Mouse (Mus musculus): ENCODE data around the gene Sox5.

Gene Sox5

DNA sequence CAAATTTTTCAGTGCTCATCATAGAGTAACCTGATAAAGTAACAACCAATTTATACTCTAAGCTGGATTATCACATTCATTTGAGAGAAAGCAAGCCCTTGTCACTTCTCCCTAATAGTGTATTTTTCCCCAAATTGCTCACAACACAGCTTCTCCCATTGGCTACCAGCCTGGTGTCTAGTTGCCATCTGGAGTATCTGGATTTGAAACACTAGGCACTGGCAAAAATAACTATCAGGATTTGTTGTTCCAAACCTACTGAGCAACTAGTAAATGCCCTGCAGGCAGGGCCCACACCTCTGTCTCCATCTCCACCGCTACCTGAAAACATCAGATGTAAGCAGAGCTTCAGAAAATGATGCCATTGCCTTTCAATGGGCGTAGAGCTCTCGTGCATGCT is 869.5 kb downstream of the Sox5 start:
- 88% methylated on average over 3 of the region's 3 CpGs for WGBS

DNA sequence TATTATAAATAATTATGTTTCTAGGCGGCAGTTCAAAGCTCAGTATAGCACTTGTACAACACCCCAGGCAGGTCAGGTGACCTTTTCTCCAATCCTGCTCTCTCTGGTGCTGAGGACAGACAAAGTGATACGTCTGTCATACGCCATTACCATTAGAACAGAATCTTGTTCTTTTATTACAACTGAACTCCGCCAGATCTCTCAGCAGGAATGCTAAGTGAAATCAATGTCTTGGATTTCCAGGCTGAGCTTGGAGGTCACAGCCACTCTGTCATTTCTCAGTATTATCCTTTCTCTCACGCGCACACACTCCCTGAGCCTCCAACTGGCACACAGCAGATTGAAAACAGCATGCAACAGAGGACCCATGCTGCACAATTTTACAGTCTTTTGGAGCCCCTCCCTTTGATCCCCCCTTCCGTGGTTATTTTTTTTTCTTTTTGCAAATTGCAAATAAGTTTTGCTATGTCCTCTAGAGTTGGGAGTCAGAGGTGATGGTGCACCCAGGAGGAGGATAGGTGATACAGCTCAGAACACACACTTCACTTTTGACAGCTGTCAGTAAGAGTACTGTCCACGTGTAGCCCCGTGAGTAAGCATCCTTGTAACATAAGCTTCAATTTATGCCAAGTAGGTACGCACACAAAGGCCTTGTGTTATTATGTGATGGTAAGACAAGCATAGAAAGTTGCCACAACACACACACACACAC is 877.6 kb downstream of the Sox5 start:
- WGBS = 75% methylated on average over 10 of the region's 10 CpGs

DNA sequence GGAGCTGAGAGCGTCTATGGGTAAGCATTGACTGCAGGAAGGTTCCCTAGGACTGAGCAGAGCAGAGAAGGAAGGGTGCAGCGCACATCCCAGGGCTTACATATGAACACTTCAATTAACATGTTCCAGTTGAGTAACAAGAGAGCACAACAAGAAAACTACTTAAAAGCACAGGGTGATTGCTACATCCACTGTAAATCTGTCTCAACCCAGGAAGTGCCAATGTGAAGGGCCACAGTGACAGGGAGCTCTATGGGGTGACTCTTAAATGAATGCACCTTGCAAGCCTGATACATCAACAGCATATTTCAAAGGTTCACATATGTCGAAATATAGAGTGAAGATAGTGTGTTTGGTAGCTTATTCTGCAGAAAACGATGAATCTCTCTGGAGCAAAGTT is 880.9 kb downstream of the Sox5 start:
- WGBS = 93% methylated on average over 4 of the region's 4 CpGs

DNA sequence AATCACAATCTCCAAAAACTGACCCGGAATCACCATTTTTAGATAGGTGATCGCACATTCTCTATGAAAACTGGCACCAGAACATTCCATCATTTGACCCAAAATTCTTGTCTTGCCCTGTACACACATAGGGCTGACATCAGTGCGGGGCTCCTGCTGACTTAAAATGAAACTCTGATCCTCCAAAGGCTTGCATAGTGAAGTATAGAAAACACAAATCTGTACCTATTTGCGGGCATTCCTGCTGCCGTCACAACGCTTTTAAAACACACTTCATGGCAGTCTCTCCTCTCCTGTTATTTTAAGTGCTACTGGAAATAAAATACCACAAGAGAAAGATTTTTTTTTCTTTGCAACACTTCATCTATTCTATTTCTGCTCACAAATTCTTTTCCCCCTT is 886.7 kb downstream of the Sox5 start:
- 55% methylated on average over 6 of the region's 6 CpGs for WGBS

DNA sequence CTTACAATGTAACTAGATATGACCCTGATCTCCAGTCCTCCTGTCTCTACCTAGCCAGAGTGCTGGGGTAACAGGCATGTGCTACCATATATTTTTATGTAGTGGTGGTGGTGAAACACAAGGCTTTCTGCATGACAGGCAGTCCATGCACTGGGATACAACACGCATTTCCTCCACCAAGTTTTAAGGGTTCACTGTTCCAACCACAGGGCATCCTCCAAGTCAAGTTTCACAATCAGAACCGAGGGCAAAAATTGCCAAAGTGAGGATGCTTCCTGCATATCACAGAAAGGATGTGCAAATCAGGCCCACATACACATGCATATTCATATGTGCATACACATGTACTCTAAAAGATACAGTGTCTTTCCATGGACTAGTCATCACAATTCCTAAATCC is 888.9 kb downstream of the Sox5 start:
- 82% methylated on average over 2 of the region's 2 CpGs for whole genome bisulfite sequencing

DNA sequence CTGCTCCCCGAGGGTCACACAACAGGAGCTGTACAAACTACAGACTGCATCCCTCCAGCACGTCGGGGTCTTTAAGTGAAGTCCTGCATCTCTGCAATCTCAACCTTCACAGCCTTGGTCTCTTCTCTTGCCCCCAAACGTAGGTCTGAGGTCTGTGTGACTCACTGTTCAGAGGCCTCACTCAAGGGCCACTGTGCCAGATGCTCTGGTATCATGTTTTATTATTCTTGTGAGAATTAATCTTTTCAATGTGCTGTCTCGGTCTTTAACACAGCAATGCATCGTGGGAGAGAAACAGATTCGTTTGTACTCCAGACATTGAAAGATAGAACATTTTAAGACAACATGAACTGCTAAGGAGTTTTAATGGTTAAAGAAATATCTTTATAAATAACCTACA is 893.2 kb downstream of the Sox5 start:
- 77% methylated on average over 7 of the region's 7 CpGs for WGBS

DNA sequence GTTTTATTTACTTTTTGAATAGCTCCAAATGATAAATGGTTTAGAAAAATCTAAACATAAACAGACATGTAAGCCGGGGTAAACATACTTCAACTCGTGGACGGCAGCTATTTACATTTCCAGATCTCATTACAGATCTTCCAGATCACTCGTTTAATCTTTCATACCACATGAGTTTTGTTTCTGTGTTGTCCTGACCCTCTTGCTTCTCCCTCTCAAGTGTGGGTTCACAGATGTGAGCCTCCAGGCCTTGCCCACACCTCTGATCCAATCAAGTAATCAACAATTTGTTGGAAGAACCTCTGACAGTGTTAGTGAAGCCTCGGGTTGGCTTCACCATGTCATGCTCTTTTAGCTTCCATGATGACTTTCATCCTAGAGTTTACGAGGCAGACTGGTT is 903.3 kb downstream of the Sox5 start:
- 88% methylated on average over 6 of the region's 6 CpGs for WGBS

DNA sequence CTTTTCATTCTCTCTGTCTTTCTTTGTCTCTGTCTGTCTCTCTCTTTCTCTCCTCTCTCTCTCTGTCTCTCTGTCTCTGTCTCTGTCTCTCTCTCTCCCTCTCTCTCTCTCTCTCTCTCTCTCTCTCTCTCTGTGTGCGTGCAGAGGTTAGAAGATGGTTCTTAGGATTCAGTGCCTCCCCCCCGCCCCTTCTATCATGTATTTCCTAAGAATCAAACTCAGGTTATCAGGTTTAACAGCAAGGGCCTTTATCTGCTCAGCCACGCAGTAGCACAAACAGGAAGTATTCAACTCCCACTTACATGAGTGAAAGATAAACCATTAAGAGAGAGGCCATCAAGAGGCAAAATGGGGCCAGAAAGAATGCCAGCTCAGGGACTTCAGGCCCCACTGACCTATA is 913.0 kb downstream of the Sox5 start:
- WGBS = 90% methylated on average over 3 of the region's 3 CpGs

DNA sequence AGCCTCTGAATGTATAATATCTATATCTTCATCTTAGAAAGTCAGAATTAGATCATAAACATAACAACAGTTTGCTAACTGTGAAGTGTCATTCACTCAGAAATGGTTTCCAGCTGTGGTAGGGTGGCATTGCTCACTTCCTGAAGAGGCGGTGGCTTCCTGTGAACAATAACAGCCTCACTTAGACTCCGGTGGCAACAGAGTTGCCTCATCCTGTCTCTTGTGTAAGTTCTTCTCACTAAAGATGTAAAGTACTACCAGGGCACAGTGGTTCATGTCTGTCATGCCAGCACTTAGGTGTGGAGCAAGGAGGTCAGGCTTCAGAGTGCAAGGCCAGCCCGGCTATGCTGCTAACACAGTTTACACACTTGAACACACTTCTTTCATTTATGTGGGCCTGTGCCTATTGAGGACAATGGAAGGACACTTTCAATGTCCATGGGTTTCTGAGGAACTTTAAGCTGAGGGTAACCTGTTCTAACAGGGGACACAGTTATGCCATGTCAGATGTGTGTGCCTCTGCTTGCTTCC is 913.6 kb downstream of the Sox5 start:
- 74% methylated on average over 3 of the region's 3 CpGs for WGBS

DNA sequence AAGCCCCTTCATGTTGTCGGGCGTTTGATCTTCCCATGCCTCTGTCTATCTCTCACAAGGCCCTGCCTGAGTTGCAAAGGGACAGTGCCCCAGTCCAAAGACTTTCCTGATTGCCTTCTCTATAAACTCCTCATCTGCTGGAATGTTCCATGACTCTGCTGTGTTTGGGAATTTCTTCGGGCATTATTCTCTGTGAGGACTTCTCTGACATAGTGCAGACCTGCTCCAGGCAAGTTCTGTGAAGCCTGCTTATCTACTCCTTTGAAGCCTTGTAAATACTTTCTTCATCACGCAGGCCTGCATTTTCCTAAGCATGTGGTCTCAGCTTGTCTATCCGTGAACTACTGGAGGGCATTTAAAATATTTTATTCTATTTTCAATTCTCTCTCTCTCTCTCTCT is 914.7 kb downstream of the Sox5 start:
- 81% methylated on average over 5 of the region's 5 CpGs for WGBS

DNA sequence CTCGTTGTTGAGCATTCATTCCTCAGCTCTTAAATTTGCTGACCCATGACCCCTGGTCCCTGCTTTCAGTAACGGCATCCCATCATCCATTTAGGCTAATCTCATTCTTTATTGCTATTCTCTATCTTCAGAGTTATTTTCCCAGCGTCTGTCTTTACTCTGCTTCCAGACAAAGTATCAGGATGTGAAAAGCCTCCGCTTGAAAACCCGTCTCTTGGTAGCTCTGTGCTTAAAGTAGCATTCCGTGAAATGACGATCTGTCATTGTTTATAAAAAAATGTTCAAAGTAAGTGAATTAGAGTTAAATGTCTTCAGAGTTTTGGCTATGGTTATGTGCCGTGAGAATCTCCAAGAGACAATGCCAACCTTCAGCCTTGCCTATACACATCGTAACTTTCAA is 915.2 kb downstream of the Sox5 start:
- 59% methylated on average over 9 of the region's 9 CpGs for WGBS

DNA sequence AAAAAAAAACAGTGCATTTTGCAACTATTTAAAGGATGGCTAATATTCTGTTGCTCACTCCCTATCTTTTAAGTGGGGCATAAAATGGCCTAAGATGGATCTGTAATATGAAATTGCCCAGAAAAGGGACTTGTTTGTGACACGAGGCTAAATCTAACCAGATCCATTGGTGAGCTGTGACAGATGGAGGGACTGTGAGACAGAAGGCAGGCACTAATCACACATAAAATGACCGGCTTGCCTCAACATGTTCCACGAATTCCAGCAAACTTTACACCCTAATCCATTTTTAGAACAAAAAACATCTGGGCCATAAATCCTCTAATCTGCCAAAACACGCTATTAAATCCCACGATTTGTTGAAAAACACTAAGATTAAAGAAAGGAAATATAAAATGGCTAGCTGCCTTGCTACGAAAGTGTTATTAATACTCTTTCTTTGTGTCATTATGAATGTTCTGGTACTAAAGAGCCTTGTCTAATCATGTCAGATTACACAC is 919.1 kb downstream of the Sox5 start:
- WGBS = 64% methylated on average over 6 of the region's 6 CpGs

DNA sequence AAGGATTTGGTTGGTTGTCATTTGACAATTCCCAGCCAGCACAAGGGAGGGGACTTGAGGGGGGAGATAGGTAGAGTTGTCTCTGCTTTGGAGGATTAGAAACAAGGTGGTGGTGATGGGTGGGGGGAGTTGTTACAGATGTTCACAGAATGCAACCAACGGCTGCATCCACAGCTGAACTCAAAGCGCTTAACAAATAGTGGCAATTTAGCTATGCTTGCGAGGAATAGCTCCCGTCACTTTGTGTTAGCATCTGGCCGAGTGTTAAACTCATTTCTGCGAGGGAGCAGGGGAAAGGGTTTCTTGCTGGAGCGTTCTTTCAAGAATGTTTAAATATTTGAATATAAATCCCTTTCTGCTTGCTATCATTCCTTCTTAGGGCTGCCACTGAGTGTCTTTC is 921.7 kb downstream of the Sox5 start:
- 67% methylated on average over 7 of the region's 7 CpGs for WGBS

DNA sequence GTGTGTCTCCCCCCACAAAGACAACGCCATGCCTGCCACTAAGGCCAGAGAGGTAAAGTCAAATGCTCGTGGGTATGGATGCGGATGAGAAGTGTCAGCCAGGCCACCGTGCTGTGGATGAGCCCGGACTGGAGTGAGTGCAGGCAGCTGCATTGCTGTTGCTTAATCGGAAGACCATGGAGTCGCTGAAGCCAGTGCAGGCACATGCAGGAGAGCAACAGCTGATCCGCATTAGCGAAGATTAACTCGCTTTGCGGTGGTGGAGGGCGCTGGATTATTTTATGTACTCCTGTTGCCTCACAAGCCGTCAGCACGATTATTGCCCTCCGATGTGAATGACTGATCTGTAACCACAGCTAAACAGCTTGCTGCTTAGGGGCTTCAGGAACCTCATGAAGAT is 922.2 kb downstream of the Sox5 start:
- WGBS = 90% methylated on average over 15 of the region's 15 CpGs

DNA sequence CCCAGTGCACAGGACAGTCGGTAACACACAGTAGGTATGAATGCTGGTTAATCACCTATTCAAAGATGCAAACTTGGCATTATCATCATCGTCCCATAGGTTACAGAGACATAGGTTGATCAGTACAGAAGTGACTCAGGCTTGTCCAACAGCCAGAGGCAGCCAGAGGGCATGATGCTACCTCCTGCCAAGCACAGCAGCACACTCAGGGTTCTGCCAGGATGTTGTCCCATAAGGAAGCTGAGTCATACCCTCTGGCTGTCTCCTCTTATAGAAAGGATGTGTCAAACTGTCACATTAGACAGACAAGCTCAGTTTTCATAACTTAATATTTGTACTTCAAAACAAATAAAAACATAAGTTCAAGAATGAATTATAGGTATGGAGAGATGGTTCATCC is 923.2 kb downstream of the Sox5 start:
- WGBS = 88% methylated on average over 2 of the region's 2 CpGs

DNA sequence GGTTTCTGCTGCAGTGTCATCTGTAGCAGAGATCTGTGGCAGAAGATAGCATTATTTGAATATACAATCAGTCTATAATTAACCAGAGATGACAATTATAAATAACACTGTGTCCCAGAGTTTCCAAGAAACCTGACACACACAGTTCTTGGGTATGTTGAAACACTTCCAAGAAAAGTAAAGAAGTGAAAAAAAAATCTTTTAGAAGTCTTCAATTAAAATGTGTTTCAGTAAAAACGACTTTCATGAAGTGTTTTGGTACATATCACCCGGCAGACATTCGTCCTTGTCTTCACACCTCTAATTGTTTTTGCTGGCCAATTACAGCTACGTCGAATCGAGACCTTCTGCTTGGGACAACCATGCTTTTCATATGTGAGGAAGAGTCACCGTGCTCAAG is 924.4 kb downstream of the Sox5 start:
- 57% methylated on average over 7 of the region's 7 CpGs for WGBS

DNA sequence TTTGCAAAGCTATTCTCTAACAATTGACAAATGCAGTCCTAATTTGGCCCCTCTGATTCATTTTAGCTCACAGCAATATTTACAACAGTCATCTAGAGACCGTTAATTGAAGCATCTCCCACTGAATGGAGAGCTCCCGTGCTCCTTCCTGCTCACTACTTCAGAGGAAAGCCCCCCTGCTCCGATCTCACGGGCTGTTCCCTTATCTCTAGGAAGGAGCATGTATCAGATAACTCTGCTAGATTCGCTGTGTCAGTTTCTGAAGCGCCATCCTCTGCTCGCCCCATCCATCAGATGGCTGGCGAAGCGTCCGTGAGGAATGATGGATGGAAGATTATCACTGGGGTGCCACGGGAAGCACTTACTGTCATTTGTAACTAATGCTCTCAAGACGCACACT is 926.4 kb downstream of the Sox5 start:
- WGBS = 72% methylated on average over 12 of the region's 12 CpGs

DNA sequence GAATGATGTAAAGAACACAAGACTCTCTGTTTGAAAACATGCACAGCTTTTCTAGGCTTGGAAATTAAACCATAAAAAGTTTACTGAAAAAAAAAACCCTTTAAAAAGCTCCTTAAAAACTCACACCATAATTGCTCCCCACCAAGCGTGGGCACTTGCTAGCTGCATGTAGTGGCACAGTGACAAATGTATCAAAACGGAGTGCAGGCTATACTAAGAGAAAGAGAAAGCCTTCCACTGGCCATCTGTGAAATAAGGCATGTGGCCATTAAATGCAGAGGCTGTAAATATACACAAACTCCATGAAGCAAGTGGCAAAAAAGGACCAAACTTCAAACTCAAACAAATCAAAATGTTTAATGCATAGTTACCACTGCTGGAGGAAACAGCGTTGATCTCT is 927.7 kb downstream of the Sox5 start:
- 46% methylated on average over 3 of the region's 3 CpGs for WGBS

DNA sequence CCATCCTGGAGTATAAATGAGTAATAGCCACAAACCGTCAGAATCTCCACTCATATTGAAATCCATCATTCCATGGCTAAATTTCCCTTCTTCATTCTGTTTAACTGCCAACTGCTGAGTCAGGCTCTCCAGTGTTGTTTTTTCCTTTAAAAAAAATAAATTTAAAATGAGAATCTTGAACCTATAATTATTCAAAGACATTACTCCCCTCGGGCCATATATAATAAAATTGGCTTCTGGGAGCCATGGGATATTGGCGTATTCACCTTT is 937.1 kb downstream of the Sox5 start:
- WGBS = 80% methylated on average over 3 of the region's 3 CpGs

DNA sequence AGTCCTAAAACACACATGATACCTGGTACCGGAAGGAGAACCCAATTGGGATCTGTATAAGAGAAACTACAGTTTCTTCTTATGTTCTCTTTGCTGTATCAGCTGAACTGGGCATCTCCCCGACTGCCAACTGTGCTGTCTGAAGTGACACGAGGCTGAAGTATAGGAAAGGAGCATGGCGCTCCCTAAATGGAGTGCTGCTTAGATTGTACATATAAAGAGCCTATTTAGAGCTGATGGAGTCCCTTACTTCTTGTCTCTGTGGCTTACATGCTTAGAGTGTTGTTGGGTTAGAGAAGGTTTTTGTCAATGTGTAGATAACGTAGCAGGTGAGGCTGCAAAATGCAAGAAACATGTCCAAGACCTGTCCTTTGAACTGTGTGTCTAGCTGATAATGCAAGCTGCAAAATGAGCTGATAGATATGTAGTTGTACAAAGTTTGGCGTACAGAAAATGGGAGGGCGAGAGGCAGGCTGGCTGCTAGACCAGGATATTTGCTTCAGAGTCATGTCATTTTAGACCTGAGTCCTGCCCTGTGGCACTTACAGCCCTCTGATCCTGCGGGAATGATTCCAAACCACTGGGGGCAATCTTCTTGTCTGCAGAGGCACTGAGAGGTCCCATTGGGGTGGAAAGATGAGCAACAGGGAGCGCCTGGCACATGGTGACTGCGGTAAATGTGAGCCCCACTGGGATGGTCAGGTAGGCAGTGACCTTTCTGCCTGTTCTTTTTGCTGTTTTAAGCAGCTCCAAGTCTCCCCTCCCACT is 937.7 kb downstream of the Sox5 start:
- 88% methylated on average over 10 of the region's 10 CpGs for WGBS

DNA sequence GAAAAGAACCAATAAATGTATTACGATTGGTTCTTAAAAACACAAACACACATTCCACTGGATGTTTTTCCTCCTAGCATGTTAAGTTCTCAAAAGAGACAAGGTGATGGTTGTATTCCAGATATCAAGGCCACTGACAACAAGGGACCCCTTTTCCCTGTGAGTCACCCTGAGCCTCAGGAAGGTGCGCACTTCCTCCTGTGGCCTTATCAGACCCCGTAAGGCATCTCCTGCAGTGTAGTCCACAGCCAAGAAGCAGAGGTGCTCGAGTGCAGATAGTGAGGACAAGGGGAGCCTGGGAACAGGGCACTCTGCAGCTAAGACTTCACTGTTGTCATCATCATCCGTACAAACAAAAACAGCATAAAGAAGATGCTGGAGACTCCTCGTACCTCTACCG is 939.8 kb downstream of the Sox5 start:
- 87% methylated on average over 7 of the region's 7 CpGs for WGBS

DNA sequence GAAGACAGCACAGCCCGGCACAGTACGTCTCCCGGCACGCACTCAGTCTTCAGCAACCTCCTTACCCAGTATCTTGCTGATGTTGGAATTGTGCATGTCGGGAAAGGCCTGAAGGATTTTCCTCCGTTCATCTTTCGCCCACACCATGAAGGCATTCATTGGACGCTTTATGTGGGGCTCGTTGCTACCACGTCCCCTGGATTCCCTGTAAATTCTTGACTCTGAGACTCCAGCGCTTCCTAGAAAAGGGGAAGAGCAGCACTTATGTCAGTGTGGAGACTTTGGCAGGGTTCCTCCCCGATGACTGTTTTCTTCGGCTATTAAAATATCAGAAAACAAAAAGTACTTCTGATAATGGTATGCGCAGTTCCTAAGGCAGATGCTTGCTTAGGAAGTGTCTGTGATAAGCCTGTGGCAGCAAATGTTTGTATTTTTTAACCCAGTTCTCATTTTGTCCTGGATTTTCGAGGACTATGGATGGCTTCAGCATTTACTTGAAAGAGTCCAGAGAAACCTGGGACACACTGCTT is 940.6 kb downstream of the Sox5 start:
- WGBS = 68% methylated on average over 15 of the region's 15 CpGs

DNA sequence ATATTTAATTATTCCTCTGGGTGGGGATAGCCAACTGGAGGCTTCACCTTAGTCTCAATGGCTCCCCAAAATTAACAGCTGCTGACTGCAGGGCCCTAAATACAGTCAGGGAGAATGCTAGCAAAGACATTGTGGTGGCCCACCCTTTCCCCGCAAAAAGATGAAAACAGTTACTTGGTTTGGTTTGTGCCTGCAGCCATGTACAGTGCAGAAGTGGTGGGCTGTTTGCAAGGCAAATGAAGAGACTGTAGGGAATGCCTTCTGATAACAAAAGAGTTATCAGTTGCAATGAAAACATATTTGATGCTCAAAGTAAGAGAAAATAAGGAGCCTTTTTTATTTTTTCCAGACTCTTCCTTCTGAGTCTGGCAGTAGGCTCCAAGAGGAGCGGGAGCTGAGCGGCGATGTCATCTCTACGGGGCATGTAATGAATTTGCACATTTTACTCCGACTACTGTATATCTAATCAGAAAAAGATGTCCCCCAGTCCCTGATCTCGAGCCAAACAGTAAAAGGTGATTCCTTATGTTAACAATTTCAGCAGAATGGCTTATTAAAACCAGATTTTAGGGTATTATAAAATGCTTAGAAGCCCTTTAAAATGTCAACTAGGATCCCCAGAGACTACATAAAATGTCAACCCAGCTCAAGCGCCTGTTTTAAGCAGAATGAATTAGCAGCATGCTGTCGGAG is 943.2 kb downstream of the Sox5 start:
- WGBS = 60% methylated on average over 9 of the region's 9 CpGs

All from cerebral cortex, adult 2 months (tissue).